Mouse (Mus musculus): ENCODE results near the gene Dennd5a.

GRCm38 (mm10) chr7:109991286-109991685 lies 31.0 kb upstream of the Dennd5a start:
- no peak for TF ChIP-seq POLR2A (IDR thresholded peaks at IDR 0.05; ENCODE audit: control insufficient read depth, low read depth, low read length)
- no peak for TF ChIP-seq CTCF (IDR thresholded peaks at IDR 0.05; ENCODE audit: control insufficient read depth, insufficient read depth, insufficient replicate concordance, low read depth, low read length)
